Mouse (Mus musculus) NIH3T3 (cell line): ENCODE measurements at regions not wholly inside any gene's neighbourhood (a gene's known extent, or its start where the extent isn't known, plus 50 kb on each side); places are given as distances from the start of the nearest gene placed in this dataset.
A peak's percentile ranks its signal among the peaks of the same experiment; 100 is the strongest.

Source experiments
- DNase-seq: peaks from one replicate; pipeline ENCODE4 v3.0.0-alpha.2; 2012; ENCODE audit warnings: low read depth

DNA sequence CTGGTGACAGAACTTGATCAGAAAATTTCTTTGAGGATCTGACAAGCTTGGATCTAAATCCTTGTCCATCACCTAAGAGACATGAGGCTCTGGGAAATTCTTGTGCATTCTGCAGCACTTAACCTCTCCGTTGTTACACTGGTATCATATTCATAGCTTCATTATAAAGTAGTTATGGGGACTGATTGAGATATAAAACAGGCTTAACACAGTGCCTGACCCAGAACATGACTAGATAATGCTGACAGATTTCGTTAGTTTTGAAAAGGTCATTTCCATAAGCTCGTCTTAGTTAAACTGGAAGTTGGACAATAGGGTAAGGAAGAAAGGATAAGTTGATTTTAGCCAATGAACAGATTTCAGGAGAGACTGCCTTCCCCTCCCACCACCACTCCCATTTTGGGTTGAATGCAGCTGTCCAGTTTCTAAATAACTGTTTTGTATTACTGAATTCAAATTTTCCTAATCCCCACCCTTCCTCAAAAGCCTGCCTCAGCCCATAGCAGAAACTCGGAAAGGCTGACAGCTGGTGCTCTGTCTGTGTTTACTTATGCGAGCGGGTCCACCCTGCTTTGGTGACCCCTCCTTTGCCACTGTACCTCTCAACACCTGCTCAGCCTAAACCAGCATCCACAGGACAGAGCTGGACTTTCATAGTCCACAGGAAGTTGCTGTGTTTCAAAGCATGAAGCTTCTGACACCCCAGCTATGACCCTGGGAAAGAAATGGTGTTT is 340.8 kb downstream of the Pax1 start:
- no peak for DNase-seq

DNA sequence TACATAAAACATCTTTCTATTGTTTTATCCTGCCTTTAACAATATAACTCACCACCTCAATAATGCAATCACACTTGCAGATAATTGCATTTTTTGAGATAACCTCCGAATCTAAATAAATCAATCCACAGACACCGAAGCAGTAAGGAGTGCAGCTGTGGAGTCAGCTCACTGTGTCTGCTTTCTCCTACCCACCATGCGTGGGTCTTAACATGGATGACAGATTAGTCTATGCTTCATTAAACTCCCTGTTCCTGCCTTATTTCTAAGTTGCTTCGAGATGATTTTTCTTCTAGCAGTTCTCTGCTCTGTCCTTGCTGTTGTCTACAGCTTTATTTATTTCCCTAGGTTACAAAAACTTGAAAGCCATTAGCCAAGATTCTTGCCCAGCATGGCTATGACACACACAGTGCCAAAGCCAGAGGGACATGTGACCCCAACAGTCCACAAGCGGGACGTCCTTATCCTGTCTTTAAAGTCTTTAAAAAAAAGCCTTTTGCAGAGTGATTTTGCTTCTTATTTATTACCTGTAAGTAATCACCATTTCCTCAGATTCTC is 337.9 kb downstream of the Pax1 start:
- no peak for DNase-seq

DNA sequence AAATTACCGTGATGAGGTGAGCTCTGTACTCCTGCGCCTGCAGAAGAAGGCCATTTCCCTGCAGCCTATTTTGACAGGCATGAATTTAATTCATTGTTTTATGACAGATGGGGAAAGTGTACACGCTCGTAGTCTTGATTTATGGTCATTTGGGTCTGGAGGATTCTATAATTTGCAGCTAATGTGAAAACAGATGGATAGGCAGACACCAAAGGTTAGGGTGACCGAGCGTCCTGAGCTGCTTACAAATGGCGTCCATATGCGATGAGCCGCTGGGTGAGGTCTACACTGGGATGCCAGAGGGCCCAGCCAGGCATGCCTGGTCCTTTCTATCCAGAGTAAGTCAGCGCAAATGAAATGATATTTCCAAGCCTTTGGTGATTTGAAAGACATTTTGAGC is 330.2 kb downstream of the Pax1 start:
- no peak for DNase-seq

DNA sequence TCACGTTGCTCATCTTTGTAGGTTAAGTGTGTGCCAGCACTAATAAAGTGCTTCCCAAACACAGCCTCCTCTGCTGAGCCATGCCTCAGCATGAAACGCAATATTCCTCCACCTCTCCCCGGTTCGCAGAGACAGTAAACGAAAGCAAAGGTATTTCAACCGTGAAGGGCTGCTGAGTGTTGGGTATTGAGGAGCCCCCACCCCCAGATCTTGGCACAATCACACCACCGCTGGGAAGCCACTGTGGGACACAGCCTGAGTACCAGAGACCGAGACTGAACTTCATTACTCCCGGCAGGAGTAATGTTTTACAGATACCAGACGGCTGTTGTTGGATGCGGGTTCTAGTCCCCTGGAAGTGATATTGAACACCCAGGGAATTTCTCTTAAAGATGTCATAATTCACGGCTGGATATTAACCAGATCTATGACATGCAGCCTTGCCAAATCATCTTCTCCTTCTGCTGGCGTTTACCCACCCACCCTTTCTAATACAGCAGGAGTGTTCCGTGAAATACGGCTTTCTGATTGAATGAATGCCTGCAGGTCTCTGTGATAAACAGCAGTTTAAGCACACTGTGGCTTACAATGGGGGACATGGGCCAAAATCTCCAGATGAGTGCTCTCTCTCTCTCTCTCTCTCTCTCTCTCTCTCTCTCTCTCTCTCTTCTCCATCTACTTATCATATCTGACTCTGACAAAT is 328.9 kb downstream of the Pax1 start:
- no peak for DNase-seq

DNA sequence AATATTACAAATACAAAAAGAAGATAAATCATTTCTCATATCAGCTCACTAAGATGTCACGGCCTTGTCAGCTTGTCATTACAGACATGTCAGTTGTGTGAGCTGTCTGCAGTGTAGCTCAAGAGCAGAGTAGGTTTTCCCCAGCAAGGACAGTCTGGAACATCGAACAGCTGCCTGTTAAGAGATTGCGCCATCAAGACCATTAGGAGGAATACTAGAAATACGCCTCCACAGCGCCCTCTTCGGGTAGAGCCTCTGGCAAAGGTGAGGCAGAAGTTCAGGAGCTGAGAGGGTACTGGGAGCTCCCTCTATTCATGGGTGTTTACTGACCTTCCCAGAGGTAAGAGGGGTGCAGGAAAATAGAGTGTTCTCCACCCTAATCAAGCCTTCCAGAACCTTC is 327.0 kb downstream of the Pax1 start:
- DNase-seq: peak; percentile 78

DNA sequence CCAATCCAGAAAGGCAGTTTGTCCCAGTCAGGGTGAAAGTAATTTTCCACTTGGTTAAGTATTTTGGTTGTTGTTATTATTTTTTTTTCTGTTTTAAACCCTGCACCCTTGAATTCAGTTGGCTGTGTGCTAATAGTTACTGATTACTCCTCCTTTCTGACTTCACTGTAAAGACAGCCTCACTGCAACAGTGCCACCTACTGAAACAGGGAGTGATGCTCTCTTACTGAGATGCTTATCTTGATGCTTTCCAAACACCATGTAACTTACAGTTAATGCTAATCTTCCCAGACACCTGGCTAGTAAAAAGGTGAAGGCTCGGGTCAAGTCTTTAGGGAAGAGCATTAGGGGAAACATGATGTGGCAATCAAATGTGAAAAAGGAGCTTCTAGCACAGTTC is 294.9 kb downstream of the Pax1 start:
- DNase-seq: peak; percentile 49

DNA sequence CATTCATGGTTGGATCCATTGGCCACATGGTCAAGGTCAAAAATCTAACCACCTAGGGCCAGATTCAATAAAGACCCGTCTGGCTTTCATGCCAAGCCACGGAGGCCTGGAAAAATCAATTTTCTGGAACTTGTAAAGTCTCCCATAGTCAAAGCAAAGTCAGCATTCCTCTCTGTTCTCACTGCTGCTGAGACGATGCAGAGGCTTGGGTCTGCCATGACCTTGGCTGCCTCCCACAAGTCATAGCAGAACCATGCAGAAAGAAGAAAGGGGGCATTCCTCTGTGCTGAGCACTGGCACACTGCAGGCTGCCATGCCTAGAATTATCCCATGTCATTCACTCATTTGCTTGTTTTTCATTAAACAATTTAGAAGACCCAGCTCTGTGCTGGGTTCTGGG is 288.5 kb downstream of the Pax1 start:
- no peak for DNase-seq

DNA sequence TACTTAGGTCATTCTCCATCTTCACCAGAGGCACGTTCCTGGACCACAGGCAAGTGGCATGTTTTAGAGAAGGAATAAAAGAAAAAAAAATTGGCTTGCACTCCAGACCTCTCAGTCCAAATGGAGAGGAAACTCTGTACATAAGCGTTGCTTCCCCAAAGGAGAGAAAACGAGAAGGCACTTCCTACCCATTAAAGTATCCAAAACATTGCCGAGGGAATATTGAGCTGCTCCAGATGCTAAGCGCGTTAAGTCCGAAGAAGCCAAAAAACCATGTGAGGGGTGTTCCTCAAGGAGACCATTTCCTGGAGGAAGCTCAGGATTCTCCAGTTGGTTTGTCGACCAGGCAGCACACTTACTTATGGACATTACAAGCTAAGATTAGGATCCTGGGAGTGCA is 286.2 kb downstream of the Pax1 start:
- DNase-seq: no peak

DNA sequence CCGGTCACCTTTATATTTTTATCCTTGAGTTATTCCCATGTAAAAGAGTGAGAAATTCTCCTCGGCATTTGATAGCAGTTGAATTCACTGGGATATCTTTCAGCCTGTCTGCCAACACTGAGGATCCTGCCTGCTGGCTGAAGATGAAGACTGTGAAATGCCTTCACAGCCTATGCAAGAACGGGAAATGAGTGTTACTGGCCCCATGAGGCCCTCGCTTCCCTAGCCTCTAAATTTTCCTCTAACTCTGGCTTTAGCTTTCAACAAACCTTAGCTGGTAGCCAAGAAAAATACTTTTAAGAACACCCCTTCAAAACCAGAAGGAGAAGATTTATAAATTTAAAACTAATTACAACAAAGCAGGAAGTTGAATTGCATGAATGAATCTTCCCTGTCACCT is 285.8 kb downstream of the Pax1 start:
- no peak for DNase-seq

DNA sequence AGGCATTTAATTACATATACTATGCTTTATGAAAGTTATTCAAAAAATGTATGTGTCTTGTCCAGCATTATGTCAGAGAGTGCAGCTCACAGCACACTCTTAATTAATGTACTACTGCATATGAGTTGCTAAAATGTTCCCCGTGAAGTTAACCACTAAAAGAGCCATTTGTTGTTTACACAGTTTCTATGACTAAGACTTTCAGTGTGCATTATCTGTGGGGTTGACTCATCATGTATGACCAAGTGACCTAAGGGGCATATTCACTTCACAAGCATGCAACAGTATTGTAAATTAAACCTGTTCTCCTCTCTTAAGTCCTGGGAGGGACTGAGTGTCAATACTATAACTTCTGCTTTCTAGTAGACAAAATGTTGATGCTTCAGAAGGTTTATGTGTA is 276.2 kb downstream of the Pax1 start:
- no peak for DNase-seq

DNA sequence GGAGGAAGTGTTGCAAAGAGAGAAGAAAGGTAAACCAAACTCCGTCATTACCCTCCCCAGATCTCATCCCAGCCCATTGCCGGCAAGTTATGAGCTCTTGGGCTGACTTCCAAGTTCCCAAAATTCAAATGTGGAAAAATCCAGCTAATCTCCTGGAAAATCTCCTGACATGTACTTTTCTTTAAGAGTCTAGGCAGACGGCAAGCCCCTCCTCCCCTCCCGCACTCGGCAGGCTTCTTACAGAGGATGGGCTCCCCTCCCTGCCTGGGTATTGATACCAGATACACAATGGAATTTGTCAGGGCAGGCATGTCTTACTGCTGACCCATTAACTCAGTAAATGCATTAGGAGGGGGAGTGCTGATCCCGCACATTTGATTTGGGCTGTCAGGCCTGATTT is 271.0 kb downstream of the Pax1 start:
- no peak for DNase-seq

DNA sequence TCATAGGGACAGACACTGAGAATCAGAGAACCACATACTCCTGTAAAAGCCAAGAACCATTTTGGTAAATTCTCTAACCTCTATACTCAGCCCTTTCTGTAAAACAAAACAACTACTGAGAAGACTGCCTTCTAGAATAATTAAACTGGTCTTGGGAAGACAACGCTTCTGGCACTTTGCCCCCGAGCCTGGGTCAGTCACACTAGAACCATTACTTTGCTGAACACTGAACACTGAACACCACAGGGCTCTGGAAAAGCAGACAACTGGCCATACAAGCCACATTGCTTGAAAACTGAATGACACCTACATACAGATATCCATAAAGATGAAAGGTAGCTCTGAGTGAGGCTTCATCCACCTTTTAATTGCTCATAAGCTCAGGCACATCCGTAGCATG is 268.0 kb downstream of the Pax1 start:
- DNase-seq: no peak

DNA sequence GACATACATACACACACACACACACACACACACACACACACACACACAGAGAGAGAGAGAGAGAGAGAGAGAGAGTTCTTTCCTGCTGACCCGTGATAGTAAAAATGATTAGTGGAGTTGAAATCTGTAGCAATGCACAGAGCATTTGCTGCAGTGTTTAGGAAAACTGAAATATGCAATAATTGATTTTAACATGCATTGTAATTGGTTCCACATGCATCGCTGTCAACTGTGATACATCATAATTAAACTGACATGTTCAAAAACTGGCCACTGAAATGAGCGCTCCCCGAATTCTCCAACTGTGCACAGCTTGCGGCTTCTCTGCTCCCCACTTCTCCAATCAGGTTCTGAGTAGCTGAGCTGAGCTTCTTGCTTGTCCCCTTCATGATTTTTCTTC is 265.4 kb downstream of the Pax1 start:
- peak; percentile 3 for DNase-seq

DNA sequence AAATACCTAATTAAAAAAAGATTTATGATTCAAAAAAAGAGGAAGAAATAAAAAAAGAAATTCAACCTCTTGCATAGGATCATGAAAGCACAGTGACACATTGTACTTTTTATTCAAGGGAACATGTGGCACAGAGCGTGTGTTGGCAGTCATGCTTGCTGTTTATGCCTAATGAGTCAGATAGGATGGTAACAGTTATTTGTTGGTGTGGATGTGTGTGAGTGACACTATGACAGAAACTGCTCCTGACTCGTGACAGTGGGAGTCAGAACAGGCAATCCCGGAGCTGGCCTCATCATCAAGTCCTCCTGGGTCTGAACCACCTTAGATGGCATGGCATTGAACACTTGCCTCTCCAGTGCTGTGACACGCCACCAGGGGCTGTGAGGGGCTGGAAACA is 261.4 kb downstream of the Pax1 start:
- DNase-seq: no peak

DNA sequence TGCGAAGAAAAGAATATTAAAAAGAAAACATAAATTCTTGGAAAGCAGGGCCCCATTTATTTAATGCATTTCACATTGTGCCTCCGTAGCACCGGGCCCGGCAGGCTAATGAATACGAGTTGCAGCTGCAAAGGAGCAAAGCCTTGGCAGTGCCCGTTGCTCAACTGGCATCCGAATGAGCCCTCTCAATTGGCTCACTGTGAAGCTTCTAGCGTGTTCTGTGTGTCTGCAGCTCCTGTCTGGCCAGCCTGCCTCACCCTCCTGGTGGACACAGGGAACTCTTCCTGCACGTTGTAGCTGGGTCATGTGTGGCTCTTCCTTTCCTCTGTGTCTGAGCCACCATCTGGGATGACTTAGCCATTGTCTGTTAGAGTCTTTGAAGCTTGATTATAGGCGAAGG is 256.1 kb downstream of the Pax1 start:
- no peak for DNase-seq

DNA sequence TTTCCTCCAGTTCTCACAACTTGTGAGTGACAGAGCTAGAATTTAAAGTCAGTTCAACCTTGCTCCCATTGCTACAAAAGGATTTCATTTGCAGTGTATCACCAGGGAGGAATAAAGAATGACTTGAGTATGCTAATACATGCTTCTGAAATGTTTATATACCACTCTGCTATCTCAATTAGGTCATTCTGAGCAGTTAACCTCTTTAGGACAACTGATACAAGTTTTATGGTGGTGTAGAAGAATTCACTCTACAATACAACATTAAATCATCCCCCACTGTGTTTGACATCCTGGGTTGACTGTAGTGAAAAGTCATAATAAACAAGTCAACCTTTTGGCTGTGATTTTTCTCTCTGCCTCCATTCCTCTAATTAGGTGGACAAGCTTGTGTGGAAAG is 248.6 kb downstream of the Pax1 start:
- DNase-seq: no peak

DNA sequence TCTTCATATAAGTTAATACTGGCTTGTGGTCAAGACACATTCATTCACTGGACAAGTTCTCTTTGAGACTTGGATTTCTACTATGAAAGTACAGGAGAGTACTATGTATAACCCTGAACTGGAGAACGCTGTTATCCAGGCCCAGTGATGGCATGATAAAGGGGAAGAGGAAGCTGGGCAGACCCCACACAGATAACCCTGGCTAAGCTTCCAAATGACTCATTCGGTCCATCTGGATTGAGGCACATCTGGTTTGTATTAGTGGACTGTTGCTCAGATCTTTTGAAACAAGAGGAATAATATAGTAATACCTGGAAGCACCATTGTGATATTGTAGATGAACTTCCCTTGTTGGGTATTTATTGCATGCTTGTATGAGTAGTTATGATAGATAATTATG is 239.9 kb downstream of the Pax1 start:
- DNase-seq: peak; percentile 18

DNA sequence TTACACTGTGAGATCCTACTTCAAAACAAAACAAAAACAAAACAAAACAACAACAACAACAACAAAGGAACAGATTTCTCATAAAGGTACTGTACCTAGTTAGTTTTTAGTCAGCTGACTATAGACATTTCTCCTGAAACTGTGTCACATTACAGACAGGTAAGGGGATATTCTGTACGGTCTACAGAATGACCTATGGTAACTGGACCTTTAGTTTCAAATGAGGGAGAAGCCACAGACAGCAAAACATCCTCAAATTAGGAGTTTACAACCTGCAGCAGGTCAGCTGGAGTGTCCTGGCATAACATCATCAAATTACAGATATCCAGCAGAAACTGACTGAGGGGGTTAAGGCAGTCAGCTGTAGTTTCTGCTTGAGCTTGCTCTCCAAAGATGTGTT is 210.7 kb downstream of the Pax1 start:
- no peak for DNase-seq

DNA sequence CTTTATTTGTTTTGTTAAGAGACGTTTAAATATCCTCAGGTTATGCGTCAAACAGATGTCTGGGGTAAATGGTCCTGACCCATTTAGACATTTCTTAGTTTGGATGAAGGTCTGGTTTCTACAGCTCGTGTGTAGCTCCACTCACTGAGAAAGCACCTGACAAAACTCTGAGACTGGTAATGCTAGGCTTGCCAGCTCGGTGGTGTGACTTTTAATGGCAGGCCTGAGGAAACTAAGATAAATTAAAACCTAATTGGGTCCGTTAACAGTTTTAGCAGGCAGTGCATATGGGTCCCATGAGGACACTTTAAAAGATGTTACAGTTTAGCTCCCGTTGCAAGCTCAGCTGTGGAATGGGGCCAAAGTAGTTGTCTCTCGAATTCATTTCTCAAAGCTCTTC is 199.5 kb downstream of the Pax1 start:
- DNase-seq: no peak

DNA sequence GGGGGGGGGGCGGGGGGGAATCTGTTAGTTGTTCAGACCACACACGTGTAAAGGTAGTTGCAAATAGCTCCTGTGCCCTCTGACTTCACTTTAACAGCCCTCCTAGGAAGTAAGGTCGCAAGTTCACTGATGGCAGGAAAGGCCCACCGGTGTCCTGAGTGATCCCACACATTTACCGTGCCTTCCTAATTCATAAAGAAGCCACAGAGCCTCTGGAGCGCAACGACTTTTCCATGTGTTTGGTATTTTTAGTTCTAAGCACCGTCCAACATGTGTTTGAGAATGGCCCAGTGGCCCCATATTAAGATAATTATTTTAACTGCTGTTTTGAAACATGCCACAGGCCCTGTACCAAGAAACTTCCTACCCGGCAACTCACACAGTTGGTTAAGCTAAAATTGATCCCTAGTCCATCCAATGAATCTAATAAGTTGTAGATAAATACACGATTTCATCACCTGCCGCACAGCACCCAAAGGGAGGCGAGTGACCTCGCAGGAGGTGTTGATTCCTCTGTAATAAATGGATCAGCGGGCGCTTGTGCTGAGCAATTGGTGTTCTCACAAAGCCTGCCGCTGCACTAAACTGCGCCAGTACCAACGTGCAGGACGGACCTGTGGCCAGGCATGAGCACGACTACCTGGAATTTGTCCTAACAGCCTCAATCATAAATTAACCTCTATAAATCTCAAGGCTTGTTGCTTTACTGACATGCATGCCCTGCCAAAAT is 198.9 kb downstream of the Pax1 start:
- no peak for DNase-seq

DNA sequence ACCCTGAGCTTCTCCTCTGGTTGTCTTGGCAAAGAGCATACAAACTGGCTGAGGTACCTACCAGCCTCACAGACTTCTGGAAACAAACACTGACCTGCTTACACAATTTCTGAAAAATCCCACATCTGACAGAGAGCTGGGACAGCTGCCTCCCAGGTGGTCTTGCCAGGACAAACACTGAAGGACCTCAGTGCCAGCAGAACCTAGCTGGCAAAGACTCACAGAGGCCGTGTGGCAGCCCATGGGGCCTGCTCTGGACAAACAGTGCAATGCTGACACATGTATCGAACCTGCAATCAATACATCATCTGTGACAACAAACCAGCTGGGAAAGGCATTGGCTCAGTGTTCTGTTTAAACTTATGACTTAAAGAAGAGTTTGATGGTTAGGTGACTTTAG is 167.4 kb downstream of the Pax1 start:
- no peak for DNase-seq

DNA sequence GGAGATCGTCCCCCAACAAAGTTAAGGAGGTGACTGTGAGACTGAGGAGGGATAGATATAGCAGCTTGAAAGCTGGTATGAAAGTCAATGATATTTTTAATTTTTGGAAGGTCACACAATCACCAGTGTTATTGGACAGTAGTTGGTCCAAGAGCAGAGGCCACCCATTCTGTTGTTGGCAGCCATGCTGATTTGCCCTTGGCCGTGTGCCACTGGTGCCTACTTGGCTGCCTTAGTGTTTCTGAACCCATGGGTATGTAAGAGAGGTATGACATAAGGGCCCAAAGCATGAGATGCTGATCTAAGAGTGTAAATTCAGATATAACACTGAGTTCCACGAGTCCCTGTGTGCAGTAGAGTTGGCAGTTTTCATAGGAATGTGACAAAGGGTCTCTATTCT is 153.7 kb downstream of the Pax1 start:
- DNase-seq: no peak

DNA sequence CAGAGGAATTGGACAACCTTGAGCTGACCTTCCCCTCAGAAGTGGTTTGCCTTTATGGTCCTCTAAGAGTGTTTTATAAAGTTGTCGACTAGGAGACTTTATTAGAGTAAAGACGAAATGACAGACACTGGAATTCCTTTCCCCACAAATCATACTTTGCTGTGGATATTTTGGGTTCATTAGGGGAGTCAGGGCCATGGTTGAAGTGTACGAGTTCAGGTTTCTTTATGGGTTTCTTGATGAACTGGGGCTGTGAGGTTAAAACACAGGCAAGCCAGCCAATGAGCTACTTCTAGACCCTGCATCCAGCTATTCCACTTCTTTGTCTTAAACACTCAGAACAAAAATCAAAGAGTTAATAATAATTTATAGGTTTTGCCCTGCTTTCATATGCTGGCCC is 153.0 kb downstream of the Pax1 start:
- no peak for DNase-seq
